Mouse (Mus musculus): Measurements from ENCODE around the gene Fut8. TPM values are rescaled to one million over a fixed set of nuclear protein-coding genes. Genes with fewer than 3 reads are reported as not detected.
A peak's percentile ranks its signal among the peaks of the same experiment; 100 is the strongest.

Gene Fut8
- polyA plus RNA-seq (2017; shearing (Covaris generic)) = 10 to 100 TPM; 16.0 to 17.7 (median 17.3) TPM

DNA sequence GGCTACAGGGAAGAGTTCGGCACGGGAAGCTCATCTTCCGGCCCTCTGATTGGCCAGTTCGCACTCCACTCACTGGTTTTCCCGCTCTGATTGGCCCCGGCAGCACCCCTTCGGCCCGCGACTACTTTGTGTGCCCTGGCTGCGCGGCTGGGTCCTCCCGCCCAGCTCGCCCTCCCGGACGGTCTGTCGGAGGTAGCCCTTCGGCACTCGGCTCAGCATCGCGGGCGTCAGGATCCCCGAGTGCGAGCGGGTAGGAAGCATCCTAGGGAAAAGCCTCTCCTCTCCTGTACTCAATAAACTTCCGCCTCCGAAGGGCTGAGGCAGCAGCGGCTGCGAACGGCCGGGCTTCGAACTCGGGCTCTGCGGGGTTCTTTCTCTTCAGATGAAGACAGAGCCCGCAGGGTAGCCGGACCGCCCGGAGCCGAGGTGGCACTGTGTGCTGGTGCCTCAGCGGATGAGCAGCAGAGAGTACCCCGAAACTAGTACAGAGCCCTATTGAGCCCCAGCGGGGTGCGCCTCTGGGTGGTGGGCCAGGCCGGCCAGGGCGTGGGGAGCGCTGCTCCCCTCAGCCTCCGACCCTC is at the start of gene Fut8:
Gene Fut8, plus strand, starts transcription at position 176 of the 581 bp plus-strand sequence.
- ATAC-seq = peak; percentile 60

DNA sequence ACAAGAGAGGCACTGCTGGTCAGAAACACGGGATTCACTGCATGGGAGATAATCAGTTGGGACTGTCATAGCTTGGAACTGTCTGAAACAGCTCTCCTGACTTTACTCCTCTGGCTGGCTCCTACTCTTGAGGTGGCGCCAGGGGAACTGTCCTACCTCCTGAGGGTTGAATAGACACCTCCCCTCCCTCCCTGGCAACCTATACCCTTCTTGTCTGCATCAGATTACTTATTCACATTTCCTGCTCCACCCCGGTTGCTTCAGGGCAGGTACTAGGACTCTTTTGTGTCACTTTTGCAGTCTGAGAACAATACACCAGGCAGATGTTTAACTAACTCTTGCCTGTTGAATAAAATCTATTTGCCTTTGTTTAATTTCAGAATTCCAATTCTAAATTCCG is 48.8 kb upstream of the Fut8 start:
- no peak for ATAC-seq

- no peak for ATAC-seq
These were observed 47.9 kb upstream of the Fut8 start for GRCm38 (mm10) chr12:77189933-77190446.

DNA sequence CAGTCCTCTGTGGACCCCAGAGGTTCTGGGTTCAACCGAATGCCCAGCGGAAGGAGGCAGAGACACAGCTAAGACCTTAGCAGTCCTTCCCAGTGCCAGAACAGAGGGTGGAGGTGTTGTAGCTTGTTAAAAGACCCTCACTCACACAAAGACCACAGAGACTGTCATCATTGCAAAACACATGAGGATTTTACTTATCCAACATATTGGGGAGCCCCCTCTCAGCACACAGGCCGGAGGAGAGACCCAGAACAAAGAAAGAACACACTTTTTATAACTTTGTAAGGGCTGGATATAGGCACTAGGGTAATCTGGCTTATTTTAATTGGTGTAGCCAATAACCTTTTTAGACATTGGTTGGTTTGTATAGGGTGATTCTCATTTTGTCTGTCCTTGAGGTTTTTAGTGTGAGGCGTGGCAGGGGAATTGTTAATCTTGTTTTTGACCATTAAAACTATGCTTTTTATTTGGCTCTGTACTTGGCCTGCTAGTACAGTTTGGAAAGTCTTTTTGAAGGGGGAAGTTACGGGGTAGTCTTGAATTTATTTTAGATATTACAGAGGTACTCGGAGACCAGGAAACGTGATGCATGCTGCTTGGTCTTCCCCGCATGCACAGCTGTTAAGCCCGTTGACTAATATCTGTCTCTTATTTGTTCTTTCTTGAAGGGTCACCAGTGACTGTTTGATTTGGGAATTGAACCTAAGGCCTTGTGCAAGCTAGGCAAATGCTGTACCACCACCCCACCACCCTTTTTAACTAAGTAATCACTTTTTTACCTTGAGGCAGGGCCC is 46.2 kb upstream of the Fut8 start:
- ATAC-seq = no peak

DNA sequence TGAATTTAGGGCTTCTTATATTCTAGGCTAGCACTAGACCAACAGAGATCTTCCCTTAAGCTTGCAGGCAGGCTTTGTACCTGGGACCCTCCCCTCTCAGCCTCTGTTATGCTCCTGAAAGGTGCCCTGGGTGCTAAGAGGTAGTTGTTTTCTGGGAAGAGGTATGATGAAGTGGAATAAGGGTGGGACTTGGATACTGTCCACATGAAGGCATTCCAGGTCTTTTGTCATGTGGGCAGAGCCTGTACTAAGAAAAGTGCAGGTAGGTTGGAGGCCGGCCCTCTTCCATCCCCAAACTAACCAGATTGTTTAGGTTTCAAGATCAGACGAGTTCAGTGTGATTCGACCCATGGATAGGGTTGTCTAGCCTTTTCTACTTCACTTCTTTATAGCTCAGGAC is 45.2 kb upstream of the Fut8 start:
- ATAC-seq = no peak

- no peak for ATAC-seq
These were observed 44.7 kb upstream of the Fut8 start for GRCm38 (mm10) chr12:77193225-77193716.

DNA sequence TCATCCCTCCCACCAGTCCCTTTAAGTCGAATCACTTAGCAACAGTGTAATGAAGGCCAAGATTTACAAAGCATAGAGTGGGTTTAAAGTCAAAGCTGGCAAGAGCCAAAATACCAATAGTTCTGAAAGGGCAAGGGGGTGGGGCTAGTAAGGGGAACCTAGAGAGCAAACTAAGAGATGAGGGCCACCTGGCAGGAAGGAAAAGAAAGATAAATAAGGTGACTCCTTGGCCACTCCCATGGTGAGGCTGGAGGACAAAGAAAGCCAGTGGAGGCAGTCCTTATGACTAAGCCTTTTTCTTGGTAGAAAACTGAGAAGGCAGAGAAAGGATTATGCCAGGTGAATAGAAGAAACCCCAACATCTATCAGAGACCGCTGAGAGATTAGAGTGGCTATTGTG is 42.9 kb upstream of the Fut8 start:
- no peak for ATAC-seq

DNA sequence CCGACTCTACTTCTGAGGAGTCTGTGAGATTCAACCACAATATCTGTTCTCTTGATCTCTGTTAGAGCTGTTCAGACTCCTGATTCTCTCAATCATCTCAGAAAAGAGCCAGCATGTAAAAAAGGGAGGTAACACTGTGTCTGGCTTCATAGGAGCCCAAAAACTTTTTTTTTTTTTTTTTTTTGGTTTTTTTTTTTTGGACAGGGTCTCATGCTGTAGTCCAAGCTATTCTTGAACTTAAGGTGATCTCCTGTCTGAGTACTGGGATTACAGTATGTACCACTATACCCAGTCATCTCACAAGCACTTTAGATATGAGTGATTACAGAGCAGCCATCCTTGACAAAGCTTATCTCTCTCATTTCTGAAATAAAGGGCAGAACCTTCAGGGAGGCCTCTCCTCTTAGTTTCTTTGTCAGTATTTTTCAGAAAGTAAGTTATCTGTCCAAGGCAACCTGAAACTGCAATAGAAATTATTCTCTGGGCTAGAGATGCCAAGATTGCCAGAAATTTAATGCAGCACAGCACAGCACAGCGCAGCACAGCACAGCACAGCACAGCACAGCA is 41.3 kb upstream of the Fut8 start:
- ATAC-seq = no peak

GRCm38 (mm10) chr12:77197121-77197599 is 40.8 kb upstream of the Fut8 start:
- ATAC-seq = no peak

DNA sequence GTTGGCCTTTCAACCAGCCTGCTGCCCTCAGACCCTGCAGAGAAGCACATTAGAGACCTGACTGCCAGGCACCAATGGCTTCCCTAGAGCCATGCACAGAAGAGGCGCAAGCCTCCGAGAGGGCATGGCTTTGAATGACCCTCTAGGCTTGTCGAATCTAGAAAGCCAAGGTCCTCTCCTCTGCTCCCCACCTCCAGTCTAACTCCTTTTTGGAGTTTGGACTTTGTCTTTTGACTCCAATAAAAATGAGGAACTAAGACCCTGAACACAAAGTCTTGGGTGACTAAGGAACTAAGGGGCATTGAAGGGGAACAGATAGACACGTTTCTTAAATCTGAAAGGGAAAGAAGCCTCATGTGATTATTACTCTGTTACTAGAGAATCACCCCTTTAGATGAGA is 39.7 kb upstream of the Fut8 start:
- ATAC-seq = no peak

- ATAC-seq = no peak
These were observed 36.3 kb upstream of the Fut8 start for GRCm38 (mm10) chr12:77201461-77202143.

DNA sequence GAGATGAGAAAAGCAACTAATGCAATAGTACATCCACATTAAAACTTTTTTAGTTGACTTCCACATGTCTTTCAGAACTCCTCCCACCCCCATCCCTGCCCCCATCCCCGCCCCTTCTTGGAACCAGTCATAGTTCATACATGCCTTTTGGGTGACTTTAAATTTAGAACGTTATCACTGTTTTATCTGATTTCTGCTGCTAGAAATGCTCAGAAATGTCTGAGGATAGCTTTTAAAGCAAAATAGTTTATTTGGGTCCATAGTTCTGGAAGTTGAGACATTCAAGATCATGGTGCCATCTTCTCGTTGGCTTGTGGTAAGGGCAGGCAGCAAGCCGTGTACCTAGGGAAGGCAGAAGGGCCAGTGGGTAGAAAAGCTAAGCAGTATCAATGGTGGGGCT is 34.8 kb upstream of the Fut8 start:
- ATAC-seq = no peak

DNA sequence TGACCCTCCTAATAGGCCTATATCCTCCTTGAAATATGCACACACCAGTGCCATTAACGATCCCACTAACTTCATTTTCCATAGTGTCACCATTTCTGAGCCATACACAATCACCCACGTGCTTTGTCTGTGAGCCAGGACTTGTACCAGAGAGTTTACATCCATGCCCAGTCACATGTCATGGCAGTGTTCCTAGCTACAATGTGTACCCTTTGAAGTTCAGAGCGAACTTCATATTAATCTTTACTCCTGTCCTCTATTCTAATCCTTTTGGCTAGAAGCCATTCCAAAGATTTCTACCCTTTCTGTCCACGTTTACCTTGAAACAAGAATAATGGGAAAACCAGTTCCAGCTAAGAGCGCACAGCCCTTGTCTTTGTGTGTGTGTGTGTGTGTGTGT is 31.1 kb upstream of the Fut8 start:
- ATAC-seq = no peak

GRCm38 (mm10) chr12:77208056-77208455 is 29.9 kb upstream of the Fut8 start:
- ATAC-seq = no peak

DNA sequence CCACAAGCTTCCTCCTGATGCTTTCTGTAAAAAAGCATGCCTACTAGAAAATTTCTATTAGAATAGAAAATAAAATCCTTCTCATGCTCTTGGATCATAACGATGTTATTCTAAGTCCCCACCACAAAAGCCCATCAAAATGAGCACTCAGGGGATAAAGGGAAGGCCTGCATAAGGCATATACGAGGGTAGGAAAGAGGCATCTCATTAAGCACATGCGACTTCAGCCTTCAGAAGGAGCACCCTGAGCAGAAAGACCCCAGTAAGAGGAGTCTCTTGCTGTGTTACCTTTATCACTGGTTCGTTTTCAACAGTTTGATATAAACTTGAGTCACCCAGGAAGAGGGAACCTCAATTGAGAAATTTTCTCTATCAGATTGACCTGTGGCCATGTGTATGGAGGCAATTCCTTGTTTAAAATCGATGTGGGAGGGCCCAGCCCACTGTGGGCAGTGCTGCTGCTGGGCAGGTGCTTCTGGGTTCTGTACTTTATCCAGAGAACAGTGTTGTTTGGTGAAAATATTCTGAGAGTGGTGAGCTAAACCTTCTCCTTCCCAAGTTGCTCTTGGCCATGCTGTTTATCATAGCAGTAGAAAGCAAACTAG is 29.2 kb upstream of the Fut8 start:
- no peak for ATAC-seq

DNA sequence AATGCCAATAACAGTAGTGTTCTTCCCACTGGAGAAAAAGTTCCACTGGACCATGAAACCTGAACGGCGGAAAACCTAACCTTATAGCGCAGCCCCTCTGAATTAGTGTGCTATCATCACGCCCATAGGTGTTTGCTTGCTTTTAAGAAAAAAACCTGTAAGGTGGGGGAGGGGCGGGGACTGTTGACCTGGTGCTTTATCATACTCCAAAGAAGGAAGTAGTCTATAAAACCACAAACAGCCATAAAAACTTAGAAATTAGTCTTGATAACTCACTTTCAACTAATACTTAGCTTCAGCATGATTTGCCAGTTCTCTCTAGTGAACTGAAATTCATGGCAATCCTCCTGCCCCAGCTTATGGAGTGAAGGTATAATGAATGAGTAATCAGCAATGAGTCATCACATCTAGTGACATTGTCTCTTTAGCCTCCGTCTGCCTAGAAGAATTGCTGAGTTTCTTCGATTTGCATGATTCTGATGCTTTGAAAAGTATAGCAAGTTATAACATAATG is 26.2 kb upstream of the Fut8 start:
- no peak for ATAC-seq

DNA sequence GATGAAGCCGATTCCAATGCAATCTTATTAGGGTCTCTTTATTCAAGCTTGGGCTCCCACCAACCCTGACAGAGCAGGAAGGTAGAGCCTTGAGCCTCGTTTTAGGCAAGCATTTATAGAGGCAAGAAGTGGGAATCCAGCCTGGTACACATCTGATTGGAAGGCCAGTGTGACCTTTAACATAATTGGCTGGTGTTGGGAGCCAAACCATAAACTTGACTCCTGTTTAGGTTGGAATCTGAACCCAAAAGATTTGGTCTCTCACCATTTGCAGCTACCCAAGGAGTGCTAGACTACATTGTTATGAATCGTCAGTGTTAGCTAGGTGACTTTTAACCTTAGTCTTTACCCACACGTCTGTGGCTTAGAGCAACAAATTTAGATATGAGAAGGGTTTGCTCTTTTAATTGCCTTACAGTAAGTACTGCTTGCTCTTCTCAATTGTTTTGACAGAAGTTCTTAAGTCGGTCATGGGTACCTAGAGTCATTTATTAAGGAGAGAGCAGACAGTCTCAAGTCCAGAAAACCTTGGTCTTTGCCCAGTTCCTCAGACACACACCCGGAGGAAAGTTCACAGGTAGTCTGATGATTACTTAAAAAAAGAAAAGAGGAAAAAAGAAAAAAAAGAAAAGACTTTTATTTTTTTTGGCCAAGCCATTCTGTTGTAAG is 23.9 kb upstream of the Fut8 start:
- no peak for ATAC-seq

DNA sequence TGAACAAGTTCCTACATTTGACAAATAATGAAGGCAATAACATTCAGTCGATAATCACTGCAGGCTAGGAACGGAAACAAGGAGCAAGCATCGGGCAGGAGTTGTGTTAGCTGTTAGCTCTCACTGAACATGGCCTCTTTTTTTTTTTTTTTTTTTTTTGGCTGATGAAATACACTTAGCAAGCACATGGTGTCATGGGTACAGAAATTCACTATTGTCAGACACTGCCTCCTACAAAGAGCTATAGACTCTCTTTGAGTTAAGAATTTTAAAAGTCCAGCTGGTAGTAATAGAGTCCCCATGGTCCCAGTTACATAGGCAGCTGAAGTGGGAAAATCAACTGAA is 23.4 kb upstream of the Fut8 start:
- no peak for ATAC-seq

DNA sequence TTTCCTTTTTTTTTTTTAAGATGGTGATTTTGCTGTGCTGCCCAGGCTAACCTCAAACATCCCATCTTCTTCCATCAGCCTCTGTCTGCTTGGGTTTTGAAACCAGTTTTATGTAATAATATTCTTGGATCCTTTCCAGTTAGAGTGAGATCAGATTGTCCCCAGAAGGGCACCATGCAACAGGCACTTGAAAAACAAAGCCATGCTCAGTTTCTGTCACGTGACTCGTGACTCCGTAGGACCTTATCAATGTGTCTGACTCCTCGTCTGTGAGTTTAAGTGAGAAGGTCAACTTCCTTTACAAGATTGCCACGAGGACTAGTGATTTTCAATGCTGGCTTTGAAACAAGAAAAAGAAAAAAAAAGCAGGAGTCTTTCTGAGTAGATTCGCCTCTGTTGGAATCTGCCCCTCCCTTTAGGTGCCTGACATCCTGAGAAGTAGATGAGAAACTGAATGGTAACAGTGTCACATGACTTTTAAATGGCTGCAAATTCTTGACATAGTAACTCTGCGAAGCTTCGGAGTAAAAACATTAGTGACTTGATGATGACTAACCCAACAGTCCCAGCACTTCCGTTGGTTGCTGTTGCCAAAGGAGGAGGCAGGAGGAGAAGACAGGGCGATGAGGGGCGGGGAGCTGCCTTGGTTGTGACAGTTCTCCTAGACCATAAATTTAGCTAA is 21.3 kb upstream of the Fut8 start:
- ATAC-seq = no peak

DNA sequence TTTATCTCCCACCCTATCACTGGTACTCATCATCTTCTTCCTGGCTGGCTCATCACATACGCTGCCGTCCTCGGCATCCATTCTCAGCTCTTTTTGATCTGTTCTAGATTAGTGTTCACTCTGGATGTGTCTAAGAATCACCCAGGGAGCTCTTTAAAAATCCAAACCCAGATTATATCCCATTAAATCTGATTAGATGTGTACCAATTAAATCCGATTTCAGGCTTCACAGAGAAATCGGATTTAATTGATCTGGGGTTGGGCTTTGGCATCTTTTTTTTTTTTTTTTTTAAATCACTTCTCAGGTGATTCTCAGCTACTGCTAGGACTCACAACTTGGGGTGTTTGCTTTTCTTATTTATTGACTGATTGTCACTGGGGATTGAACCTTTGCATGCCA is 17.3 kb upstream of the Fut8 start:
- no peak for ATAC-seq

DNA sequence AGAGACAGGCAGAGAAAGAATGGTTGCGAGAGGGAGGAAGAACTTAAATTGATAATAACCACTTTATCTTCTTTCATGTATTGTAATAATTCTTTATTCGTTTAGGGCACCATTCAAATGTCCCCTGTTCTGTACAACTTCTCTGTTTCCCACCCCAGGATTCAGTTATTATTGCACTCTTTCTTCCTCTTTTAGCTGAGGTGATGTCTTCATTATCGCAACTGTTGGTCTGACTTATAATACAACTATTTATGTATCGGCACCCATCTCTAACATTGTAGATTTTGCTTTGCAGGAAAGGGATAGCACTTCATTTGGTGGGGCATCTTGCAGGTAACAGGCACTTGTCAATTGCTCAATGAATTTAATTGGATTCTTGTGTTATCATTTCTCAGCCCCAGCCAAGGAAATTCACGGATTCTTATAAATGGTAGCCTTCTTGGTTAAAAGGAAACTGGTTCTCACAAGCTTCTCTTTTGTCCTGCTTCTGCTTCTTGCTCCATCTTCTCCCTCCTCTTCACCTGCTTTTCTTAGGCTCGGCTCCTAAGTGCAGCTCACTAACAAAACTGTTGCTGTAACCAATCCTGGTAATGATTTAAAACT is 15.6 kb upstream of the Fut8 start:
- ATAC-seq = no peak

All from inflammation-experienced regulatory T-cells, adult 6 months (primary cell).